Mouse (Mus musculus) v-Abl transformed pro-B cells (cell line): ENCODE data around the gene Hat1.

Experiments used
- in situ Hi-C, 2 experiments: fragments of 400-800 bp; cut with MboI; formaldehyde crosslinking; loops; one replicate each; pipeline ENCODE4 v1.15.1; 2025; ENCODE audit not compliant: unreplicated experiment in 2 of 2

Hat1 gene

GRCm38 (mm10) chr2:71374275-71375155 lies 14.2 kb upstream of the Hat1 start:
- in situ Hi-C loops: no loop called here

GRCm38 (mm10) chr2:71376433-71376906 lies 12.3 kb upstream of the Hat1 start:
- in situ Hi-C loops: no loop called here

- in situ Hi-C loops: no loop called here
These were observed 11.3 kb upstream of the Hat1 start for GRCm38 (mm10) chr2:71377426-71377825.

- in situ Hi-C loops: no loop called here
These were observed 6.8 kb upstream of the Hat1 start for GRCm38 (mm10) chr2:71381962-71382361.

- in situ Hi-C loops: no loop called here
These were observed 4.9 kb upstream of the Hat1 start for GRCm38 (mm10) chr2:71383890-71384289.

- in situ Hi-C loops: no loop called here
These were observed 992 bp upstream of the Hat1 start for GRCm38 (mm10) chr2:71387766-71388165.

GRCm38 (mm10) chr2:71389864-71390263 lies 1.1 kb downstream of the Hat1 start:
- in situ Hi-C loops: no loop called here

GRCm38 (mm10) chr2:71405613-71406012 lies 16.9 kb downstream of the Hat1 start:
- in situ Hi-C loops: no loop called here

- in situ Hi-C loops: no loop called here
These were observed 30.1 kb downstream of the Hat1 start for GRCm38 (mm10) chr2:71418760-71419280.

- in situ Hi-C loops: no loop called here
These were observed 30.6 kb downstream of the Hat1 start for GRCm38 (mm10) chr2:71419408-71419807.

- in situ Hi-C loops: no loop called here
These were observed 32.2 kb downstream of the Hat1 start for GRCm38 (mm10) chr2:71420895-71421425.

GRCm38 (mm10) chr2:71424545-71424944 lies 35.8 kb downstream of the Hat1 start:
- in situ Hi-C loops: no loop called here

GRCm38 (mm10) chr2:71435440-71435839 lies 46.7 kb downstream of the Hat1 start:
- in situ Hi-C loops: no loop called here

- in situ Hi-C loops: no loop called here
These were observed 54.6 kb downstream of the Hat1 start for GRCm38 (mm10) chr2:71443376-71443775.

- in situ Hi-C loops: no loop called here
These were observed 56.9 kb downstream of the Hat1 start for GRCm38 (mm10) chr2:71445536-71446196.

- in situ Hi-C loops: loop anchor here (5.0 kb wide), 3 partner anchors 93 to 368 kb away; partner anchors contain the start of gene Dlx2 (in 1 of the 2)
These were observed 60.8 kb downstream of the Hat1 start for GRCm38 (mm10) chr2:71449604-71450003.

GRCm38 (mm10) chr2:71451761-71452160 lies 63.0 kb downstream of the Hat1 start:
- in situ Hi-C loops: loop anchor here (5.0 kb wide), 3 partner anchors 91 to 366 kb away; partner anchors contain the start of gene Dlx2 (in 1 of the 2)

- in situ Hi-C loops: loop anchor here (5.0 kb wide), 3 partner anchors 89 to 364 kb away; partner anchors contain the start of gene Dlx2 (in 1 of the 2)
These were observed 64.6 kb downstream of the Hat1 start, which contains the start of gene Metap1d for GRCm38 (mm10) chr2:71453161-71453916. Gene Metap1d (plus strand): TSS chr2:71453276.

- in situ Hi-C loops: loop anchor here (5.0 kb wide), 3 partner anchors 88 to 363 kb away; partner anchors contain the start of gene Dlx2 (in 1 of the 2)
These were observed 65.1 kb downstream of the Hat1 start for GRCm38 (mm10) chr2:71453917-71454260.

GRCm38 (mm10) chr2:71458624-71459023 lies 69.9 kb downstream of the Hat1 start:
- in situ Hi-C loops: no loop called here
